Mouse (Mus musculus): ENCODE measurements around the gene Pnpla3.

Gene Pnpla3

GRCm38 (mm10) chr15:84223423-84223822 is 55.8 kb downstream of the Pnpla3 start:
- CTCF ChIA-PET, result interaction anchor here (0.6 to 2.6 kb wide), 24 partner anchors 9 to 1258 kb away, joined by 3 to 21 read pairs (median 4); partner anchors contain the start of gene Pnpla3 (in 1 of the 4)
- POLR2A ChIA-PET, result interaction anchor here (0.6 to 2.0 kb wide), 16 partner anchors 9 to 392 kb away, joined by 3 to 8 read pairs (median 4); partner anchors contain the start of genes Parvb (in 2 of the 4) and Samm50 (in 1 of the 4)

GRCm38 (mm10) chr15:84224779-84225178 is 57.1 kb downstream of the Pnpla3 start:
- ChIA-PET CTCF (interaction anchor here in 2 of 4 experiments (2.3 to 3.0 kb wide), 3 partner anchors 11 to 13 kb away, joined by 10 to 21 read pairs (median 16); no protein-coding TSS in a partner anchor), POLR2A (interaction anchor here in 2 of 4 experiments (2.0 kb wide), 2 partner anchors 9 to 16 kb away, joined by 5 to 6 read pairs; no protein-coding TSS in a partner anchor)

- POLR2A ChIA-PET, result interaction anchor here in 2 of 4 experiments (0.8 to 2.0 kb wide), 10 partner anchors 8 to 133 kb away, joined by 3 to 12 read pairs (median 5); no protein-coding TSS in a partner anchor
- CTCF ChIA-PET, result interaction anchor here (0.7 to 3.0 kb wide), 10 partner anchors 8 to 153 kb away, joined by 3 to 16 read pairs (median 6); no protein-coding TSS in a partner anchor
These were observed 59.3 kb downstream of the Pnpla3 start for GRCm38 (mm10) chr15:84226918-84227317.

- ChIA-PET CTCF (interaction anchor here in 1 of 4 experiments (0.6 to 0.7 kb wide), 2 partner anchors 18 to 23 kb away, joined by 3 to 5 read pairs; no protein-coding TSS in a partner anchor), POLR2A (interaction anchor here in 3 of 4 experiments (1.2 to 3.6 kb wide), 6 partner anchors 10 to 39 kb away, joined by 5 to 26 read pairs (median 6); partner anchors contain the start of gene Samm50 (in 2 of the 3))
These were observed 63.0 kb downstream of the Pnpla3 start for GRCm38 (mm10) chr15:84230661-84231060.

GRCm38 (mm10) chr15:84231113-84231712 is 63.6 kb downstream of the Pnpla3 start:
- CTCF ChIA-PET, result interaction anchor here (0.6 to 1.1 kb wide), 8 partner anchors 13 to 329 kb away, joined by 3 to 19 read pairs (median 4); partner anchors contain the start of gene Pnpla3 (in 1 of the 4)
- POLR2A ChIA-PET, result interaction anchor here in 3 of 4 experiments (1.0 to 3.6 kb wide), 8 partner anchors 8 to 122 kb away, joined by 3 to 26 read pairs (median 6); partner anchors contain the start of gene Samm50 (in 1 of the 3)

- CTCF ChIA-PET, result interaction anchor here (0.6 to 3.9 kb wide), 13 partner anchors 14 to 330 kb away, joined by 3 to 21 read pairs (median 5); partner anchors contain the start of genes Pnpla3 (in 1 of the 4) and Samm50 (in 1 of the 4)
- POLR2A ChIA-PET, result interaction anchor here (0.5 to 3.6 kb wide), 23 partner anchors 8 to 1110 kb away, joined by 3 to 26 read pairs (median 4); partner anchors contain the start of genes Samm50 (in 2 of the 4) and Pnpla3 (in 1 of the 4)
These were observed 64.3 kb downstream of the Pnpla3 start, which contains the start of gene Parvb for GRCm38 (mm10) chr15:84231721-84232561. Parvb (plus strand) TSS chr15:84232043.

- POLR2A ChIA-PET, result interaction anchor here (0.5 to 2.5 kb wide), 19 partner anchors 9 to 1111 kb away, joined by 3 to 12 read pairs (median 4); partner anchors contain the start of genes Samm50 (in 2 of the 4) and Pnpla3 (in 1 of the 4)
- CTCF ChIA-PET, result interaction anchor here in 3 of 4 experiments (0.6 to 3.9 kb wide), 5 partner anchors 20 to 41 kb away, joined by 4 to 21 read pairs (median 5); partner anchors contain the start of gene Samm50 (in 1 of the 3)
These were observed 65.0 kb downstream of the Pnpla3 start for GRCm38 (mm10) chr15:84232609-84233008.

GRCm38 (mm10) chr15:84234794-84235581 is 67.4 kb downstream of the Pnpla3 start:
- ChIA-PET CTCF (interaction anchor here (0.5 to 3.9 kb wide), 50 partner anchors 9 to 1548 kb away, joined by 3 to 23 read pairs (median 4); partner anchors contain the start of genes Samm50 (in 2 of the 4) and Pnpla3 (in 1 of the 4)), POLR2A (interaction anchor here (0.5 to 4.2 kb wide), 52 partner anchors 8 to 1085 kb away, joined by 3 to 40 read pairs (median 4); partner anchors contain the start of genes Pnpla3 (in 2 of the 4), Samm50 (in 2 of the 4) and Fbln1 (in 1 of the 4))

- POLR2A ChIA-PET, result interaction anchor here (0.5 to 4.2 kb wide), 52 partner anchors 8 to 976 kb away, joined by 3 to 40 read pairs (median 4); partner anchors contain the start of genes Pnpla3 (in 2 of the 4), Samm50 (in 2 of the 4) and Fbln1 (in 1 of the 4)
- CTCF ChIA-PET, result interaction anchor here (0.6 to 3.9 kb wide), 35 partner anchors 8 to 728 kb away, joined by 3 to 23 read pairs (median 4); partner anchors contain the start of genes Pnpla3 (in 1 of the 4) and Samm50 (in 1 of the 4)
These were observed 68.0 kb downstream of the Pnpla3 start for GRCm38 (mm10) chr15:84235646-84236045.

Measured in embryonic stem cell, embryonic (primary cell).